Mouse (Mus musculus): ENCODE measurements around the gene Mat2a.

- TF ChIP-seq HCFC1 (IDR thresholded peaks at IDR 0.05; ENCODE audit: low read depth, low read length) (no peak), EP300 (IDR thresholded peaks at IDR 0.05; ENCODE audit: low read length) (no peak)
Measured at GRCm38 (mm10) chr6:72432153-72432552, 7.2 kb downstream of the Mat2a start.

Measured in CH12.LX (cell line).